Mouse (Mus musculus): ENCODE data around the gene Zc3h10.
A peak's percentile ranks its signal among the peaks of the same experiment; 100 is the strongest.
"Not testable (repeated sequence)": the region's sequence is repeated elsewhere in the genome, so short reads cannot be mapped to it uniquely, and the experiment has no call there.

Gene Zc3h10

DNA sequence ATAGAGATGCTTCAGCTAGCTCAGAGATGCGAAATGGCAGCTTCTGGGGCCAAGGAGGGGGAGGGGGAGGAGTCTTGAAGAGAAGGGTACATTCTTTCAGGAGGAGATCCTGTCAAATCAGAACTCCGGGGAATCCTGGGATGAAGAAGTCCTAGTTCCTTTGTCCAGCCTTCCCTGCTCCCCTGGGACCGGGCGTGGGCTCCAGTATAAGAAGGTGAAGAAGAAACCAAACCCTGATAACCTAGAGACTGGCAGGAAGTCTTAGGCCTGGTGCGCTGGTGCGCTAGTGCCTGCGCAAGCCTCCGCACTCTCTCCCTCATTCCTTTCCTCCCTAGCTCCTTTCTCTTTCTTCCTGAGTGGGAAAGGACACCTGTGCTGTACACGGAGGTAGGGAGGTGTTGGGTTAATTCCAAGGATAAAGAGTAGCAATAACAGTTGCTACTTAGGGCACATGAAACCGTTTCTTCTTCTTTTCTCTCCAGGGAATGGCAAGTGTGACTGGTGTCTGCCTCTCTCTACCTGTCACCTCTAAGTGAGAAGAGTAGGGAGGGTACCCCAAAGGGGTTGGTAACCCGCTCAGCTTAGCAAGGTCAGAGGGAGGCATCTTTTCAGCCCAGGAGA, 23.4 kb downstream of the Zc3h10 start:
- no peak for DNase-seq

DNA sequence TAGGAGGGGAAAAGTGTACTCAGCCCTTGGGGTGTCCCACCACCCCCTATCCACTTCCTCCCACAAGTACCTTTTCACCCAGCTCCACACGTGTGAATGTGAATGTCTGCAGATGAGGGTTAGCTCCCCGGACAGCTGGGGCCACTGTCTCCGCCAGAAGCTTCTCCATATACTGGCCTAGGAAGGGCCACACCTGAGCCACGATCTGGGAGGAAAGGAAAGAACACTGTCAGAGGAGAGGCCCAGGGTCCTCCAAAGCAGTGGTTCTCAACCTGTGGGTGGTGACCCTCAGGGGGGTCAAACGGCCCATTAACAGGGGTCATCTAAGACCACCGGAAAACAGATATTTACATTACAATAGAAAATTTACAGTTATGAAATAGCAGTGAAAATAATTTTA, 25.2 kb downstream of the Zc3h10 start:
- DNase-seq, result no peak

DNA sequence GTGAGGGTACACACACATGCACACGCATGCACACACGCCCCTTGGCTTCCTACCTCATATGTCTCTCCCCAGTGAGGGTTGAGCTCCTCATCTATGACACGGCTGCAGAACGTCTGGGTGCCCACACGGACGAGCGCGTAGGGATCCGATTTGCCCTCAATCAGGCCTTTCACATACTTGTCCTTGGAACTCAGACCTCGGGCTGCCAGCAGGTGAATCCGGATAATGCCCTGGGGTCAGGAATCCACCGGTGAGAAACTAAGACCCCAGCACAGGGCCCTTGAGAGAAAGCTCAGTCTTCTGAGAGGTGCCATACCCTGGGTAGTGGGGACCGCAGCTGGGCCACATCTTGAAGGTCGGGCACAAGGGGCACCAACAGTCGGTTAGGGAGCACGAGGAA, 27.0 kb downstream of the Zc3h10 start:
- DNase-seq, result no peak

DNA sequence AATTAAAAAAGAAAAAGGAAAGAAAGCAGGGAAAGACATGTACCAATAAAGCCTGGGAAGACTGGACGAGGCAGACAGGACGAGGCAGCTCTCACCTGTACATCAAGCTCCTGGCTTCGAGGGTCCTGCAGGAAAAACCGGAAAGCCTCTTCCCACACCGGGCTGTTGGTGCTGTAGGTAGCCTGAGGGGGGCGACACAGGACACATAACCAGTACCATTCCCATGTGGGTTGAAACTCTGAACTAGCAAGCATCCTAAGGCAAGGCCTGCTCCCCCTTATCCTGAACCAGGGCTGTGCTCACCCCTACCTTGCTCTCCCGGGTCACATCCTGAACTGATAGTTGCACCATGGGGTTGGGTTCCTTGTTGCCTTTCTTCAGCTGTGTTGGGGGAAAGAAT, 28.7 kb downstream of the Zc3h10 start:
- DNase-seq, result peak; percentile 56

DNA sequence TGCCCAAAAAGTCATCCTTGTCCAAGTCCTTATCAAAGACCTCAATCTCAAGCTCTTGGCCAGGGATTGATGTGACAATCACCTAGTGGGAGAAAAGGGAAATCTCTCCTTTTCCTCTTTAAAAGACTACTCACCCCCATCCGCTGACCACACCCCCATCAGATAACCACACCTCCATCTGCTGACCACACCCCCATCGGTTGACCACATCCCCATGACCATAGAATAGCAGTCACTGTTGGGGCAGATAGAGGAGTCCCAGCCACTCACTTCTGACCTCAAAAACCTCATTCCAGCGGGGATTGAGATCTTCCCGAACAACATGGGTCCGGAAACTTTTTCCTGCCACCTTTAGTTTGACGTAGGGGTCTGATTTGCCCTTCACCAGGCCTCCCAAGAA, 30.9 kb downstream of the Zc3h10 start:
- DNase-seq, result no peak

DNA sequence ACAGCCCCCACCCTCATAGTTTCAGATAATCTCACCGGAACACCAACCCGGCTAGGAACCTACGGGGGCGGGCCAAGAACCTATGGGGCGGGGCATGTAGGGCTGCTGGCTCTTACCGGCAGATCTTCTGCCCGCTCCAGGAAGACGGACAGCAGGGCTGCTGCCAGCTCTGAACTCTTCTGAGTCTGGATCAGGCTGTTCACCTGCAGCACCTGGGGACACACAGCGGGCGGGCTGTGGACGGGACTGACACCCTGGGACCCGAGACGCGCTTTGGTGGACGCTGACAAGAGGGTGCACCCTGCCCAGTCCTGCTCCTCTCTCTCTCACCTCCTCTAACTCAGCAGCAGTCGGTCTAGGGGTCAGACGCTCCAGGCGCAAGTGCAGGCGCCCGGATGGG, 31.5 kb downstream of the Zc3h10 start:
- no peak for DNase-seq

DNA sequence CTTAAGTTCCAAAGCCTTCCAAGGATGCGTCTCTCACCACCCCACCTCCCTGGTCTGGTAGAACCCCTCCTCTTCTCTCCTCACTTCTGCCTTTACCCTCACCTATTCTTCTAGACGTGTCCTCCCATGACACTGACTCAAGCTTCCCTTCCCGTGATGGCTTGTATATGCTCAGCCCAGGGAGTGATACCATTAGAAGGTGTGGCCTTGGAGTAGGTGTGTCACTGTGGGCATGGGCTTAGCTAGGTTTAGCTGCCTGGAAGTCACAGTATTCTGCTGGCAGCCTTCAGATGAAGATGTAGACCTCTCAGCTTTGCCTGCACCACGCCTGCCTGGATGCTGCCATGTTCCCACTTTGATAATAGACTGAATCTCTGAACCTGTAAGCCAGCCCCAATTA, 32.5 kb downstream of the Zc3h10 start:
- DNase-seq, result no peak

DNA sequence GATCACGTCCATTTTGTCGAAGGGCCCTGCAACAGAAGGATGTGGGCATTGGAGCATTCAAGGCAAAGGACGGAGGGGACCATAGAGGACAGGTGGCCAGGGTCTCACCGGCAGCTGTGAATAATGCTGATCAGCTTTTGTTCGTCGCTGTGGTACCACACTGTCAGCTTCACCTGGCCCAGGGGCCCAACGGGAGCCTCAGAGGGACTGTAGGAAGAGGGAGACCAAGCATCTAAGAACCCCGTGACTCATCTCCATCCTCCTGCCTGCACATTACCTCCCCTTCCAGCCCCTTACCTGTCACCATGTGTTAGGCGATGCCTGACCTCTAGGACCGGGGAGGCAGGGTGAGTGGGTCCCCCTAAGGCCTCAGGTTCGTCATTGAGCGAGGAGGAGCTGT, 35.8 kb downstream of the Zc3h10 start:
- DNase-seq, result no peak

DNA sequence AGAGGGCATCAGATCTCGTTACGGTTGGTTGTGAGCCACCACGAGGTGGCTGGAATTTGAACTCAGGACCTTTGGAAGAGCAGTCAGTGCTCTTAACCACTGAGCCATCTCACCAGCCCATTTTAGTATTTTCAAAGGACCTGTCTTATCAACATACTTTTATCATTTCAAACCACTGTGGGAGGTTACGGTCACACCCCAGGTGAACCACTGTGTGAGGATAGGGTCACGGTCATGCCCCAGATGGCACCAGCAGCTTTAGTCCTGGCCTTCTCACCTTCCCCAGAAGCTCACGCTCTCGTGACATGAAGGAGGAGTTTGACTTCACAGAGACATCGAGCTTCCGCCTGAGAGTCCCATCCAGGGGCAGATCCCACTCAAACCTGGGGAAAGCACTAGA, 36.4 kb downstream of the Zc3h10 start:
- no peak for DNase-seq

DNA sequence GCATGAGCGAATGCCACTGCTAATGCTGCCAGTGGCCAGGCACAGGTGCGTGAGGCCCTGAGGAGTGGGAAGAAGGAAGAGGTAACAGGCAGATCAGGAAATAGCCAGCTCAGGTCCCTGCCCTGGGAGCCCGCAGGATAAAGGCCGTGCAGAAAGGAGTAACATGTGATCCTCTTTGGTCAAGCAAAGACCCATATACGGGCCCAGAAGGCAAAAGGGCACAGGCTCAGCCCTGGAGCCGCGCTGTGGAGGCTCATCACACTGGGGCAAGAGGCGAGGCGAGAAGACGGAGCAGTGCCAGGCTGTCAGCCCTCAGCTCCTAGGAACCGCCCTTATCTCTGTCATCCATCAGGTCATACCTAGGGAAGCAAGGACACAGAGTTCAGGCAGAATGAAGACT, 37.3 kb downstream of the Zc3h10 start:
- DNase-seq, result no peak

DNA sequence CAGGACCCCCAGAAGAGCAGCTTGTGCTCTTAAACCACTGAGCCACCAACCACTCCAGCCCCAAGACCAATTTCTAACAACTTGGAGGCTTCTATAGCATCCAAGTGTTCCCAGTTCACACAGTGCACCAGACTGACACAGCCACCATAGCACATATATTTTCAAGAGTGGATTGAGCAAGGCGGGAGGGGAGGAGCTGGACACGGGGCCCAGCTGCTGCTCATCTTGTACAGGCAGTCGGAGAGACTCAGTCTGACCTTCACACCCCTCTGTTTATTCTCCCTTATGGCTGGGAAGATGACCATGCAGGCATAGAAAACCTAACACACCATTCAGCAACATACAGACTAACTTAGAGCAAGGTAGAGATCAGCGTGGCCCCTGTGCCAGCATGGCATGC, 37.7 kb downstream of the Zc3h10 start:
- no peak for DNase-seq

DNA sequence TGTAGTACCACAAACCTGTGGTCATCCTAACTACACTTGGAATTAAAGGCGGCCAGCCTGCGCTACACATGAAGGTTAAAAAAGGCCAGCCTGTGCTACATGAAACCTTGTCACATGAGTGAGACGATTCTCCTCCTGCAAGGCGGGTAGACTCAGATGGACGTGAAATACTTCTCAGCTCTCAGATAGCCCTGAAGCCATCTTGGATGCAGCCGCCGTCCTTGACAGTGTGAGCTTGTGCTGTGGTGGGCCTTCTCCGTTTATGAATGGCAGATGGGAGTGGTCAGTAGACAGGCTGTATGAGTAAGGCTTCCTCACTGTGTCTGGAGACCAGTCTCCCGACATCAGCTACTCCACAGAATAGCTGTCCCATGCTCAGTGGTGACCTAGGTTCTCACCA, 38.4 kb downstream of the Zc3h10 start:
- DNase-seq, result no peak

DNA sequence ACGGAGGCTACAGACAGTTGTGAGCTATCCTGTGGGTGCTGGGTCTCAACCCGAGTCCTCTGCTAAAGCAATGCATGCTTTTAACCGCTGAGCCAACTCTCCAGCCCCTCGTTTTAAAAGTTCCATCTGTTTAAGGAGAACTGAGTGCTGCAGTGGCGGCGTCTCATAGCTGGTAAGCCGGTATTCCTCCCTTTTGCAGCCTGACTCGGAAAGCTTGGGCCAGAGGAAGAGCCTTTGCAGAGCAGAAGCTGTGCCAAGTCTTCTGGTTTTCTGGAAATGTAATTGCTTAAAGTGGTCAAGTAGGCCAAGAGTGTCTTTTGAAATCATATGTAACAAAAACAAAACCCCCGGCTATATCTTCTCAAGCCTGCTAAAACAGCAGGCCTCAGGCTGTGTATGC, 39.3 kb downstream of the Zc3h10 start:
- DNase-seq, result no peak

DNA sequence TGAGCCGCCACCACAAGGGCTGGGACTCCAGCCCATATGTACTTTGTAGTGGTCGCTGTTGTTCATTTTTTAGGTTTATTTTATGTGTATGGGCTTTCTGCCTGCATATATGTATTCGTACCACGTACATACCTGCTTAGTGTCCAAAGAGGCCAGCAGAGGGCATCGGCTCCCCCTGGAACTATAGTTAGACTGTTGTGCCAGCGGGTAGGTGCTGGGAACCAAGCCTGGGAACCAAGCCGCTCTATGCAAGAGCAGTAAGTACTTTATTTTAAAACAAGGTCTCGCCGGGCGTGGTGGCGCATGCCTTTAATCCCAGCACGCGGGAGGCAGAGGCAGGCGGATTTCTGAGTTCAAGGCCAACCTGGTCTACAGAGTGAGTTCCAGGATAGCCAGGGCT, 41.6 kb downstream of the Zc3h10 start:
- DNase-seq, result no peak

DNA sequence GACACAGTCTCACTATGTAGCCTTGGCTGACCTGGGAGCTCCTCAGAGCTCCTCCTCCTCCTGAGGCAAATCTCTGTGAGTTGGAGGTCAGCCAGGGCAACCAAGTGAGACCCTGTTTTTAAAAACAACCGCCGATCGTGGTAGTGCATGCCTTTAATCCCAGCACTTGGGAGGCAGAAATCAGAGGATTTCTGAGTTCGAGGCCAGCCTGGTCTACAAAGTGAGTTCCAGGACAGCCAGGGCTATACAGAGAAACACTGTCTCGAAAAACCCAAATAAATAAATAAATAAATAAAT, 42.3 kb downstream of the Zc3h10 start:
- DNase-seq, result not testable (repeated sequence)

DNA sequence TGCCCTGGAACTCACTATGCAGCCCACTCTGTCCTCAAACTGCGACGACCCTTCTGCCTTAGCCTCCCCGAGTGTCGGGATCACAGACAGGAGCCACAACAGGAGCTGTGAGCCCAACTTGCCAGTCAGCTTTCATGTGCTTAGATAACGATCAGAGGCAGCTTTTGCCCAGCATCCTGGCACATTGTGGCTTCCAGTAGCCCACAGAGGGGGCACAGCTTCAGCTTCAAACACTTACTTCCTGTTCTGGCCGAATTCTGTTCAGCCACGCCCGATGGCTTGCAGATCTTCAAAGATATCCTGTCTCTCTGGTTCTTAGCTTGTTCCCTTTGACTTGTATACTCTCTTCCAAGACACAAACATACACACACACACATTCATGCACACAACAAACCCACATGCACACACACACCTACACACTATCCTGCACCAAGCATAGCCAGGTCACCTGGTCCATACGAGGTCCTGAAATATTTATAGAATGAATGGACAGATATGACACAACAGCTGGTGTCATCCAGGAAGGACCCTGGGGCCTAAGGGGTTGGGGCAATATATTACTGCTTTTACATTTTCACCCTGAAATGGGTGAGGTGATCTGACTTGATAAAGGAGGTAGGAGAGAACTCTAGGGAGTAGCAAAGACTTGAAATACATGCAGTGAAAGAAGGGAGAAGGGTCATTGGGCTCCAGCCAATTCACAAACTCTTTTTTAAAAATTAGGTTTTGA, 42.8 kb downstream of the Zc3h10 start:
- DNase-seq, result no peak

DNA sequence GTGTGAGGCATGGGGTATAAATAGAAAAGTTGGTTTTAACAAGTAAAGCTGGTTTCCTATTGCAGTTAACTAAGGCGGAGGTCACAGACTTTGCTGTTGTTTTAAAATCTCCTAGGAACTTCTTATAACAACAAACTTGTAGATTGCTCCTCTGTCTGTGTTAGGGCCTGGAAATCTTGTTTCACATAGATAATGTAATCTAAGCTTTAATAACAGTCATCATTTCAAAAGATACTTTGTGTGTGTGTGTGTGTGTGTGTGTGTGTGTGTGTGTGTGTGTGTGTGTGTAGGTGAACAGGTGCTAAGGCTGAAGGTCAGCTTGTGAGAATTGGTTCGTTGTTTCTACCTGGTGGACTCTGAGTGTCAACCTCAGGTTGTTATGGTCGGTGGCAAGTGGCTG, 43.6 kb downstream of the Zc3h10 start:
- no peak for DNase-seq

DNA sequence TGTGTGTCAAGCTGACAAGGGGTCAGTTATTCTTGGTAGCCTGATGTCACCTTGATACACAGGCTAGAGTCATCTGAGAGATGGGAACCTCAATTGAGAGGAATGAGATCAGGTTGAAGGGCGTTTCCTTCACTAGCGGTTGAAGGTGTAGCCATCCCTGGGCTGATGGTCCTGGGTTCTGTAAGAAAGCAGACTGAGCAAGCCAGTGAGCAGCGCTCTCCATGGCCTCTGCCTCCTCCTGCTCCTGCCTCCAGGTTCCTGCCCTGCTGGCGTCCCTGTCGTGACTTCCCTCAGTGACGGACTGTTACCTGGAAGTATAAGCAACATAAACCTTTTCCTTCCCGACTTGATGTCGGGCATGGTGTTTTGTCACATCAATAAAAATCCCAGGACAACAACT, 44.0 kb downstream of the Zc3h10 start:
- no peak for DNase-seq

DNA sequence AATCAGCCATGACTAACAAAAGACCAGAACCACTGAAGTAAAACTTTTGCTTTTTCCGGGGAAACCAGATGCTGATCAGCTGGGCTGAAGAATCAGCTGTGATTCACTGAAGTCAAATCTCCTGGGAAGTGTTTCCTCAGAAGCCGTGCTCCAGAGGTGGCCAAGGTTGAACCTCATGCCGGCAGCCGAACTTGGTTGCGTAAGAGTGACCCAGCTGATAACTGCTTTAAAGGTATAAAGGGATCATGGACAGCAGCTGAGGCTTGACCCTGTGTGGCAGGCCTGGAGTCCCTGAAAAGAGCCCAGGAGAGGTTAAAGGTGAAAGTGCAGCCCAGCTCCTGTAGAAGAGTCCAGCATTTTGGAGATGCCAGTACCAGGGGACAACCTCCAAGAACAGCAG, 45.2 kb downstream of the Zc3h10 start:
- no peak for DNase-seq

DNA sequence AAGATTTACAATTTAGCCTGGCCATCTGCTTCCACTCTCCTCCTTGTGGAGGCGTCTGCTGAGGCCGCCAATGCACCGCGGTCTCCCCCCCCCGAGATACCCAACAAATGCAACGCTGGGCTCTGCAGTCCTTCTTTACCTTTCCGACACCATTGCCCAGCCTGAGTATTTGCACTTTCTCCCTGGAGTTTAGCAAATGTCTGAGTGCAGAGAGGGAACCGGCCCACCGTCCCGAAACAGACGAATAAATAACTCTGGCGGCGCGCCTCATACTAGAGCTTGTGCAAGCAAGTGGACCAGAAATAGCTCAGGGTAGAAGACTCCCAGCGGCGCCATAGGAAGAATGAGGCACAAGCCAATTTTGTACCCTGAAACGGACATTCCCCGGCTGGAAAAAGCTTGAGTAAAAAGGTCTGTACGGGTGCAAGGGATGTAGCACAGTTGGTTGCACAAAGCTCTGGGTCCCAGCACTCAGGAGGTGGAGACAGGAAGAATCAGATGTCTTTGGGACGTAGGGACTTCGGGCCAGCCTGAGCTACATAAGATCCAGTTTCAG, 48.4 kb downstream of the Zc3h10 start:
- DNase-seq, result peak; percentile 70

DNA sequence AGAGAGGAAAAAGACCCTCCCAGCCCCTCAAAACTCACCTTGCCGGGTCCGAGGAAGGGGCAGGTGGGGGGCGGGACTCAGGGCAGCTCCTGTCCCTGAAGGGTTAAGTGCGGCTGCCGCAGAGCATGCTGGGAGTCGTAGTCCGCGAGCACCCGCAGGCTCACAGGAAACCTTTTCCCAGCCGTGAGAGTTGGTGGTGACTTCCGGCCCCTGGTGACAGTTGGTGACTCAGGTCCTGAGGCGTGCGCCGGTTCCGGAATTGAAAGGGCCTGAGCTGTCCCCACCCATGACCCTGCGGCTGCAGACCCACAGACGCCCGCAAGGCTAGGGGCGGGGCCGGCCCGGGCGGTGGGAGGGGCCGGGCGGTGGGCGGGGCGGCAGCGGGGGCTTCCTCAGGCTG, 49.0 kb downstream of the Zc3h10 start, which contains the start of gene Myl6b:
Gene Myl6b, minus strand, starts transcription at position 96 of the 400 bp plus-strand sequence.
- peak; percentile 95 for DNase-seq

DNA sequence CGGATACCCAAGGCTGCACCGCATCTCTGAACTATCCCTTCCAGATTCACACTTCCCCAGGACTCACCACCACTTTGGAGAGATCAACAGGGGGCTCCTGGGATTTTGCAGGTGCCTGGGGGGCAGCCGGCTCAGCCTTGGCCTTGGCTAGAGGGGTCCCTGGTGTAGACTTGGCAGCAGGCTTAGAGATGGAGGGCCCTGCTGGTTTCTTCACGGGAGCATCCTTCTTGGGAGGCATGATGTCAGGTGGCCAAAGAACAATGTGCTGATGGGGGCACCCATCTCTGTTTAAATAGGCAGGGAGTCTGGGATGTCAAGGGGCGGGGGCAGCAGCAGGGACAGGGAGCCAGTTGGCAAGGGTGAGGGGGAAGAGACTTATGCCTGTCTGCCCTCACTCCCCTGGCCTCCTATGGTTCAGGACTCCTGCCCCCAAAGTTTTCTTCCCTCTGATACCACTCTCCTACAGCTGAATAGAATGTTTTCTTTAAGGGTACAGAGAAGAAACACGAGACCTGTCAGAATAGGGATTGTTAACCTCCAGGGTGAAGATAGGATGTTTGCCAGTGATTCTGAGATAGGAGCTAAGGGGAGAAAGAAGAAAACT, 50.3 kb downstream of the Zc3h10 start:
- DNase-seq, result no peak

DNA sequence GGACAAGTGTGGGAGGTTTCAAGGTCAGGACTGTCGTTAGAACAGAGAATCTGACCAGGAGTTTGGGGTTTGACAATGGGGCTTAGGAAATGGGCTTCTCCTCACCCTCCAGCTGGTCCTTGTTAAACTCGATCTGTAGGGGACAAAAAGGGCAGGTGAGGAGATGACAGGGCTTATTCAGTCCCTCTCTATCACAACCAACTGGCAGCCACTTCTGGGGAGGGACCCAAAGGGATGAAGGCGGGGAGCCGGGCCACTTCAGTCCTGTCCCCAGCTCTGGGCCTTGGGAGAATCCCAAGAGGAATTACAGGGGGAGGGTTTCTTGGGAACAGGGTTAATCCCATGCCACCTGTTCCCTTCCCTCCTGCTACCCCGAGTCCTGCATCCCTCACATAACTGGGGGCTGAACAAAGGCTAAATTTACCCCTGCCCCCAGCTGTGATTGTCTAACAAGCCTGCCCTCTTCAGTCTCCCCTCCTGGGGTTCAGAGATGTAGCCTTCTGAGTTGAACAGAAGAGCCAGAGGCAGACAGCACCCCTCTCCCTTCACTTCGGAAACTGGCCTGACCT, 51.0 kb downstream of the Zc3h10 start:
- no peak for DNase-seq

DNA sequence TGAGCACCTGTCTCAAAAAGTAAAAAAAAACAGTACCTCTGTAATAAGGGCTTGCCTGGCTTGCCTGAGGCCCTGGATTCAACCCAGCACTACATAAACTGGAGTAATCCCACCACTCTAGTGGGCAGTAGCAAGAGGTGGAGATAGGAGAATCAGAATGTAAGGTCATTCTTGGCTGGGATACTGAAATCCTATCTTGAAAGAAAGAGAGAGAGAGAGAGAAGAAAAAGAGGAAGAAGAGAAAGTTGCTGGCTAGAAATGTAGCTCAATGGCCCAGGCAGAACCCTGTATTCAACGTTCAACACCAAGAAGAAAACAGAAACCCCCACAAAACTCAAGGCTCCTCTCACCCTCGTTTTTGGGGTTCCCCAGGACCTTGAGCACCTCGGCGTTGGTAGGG, 51.7 kb downstream of the Zc3h10 start:
- no peak for DNase-seq

Data from cerebellum, adult 8-10 months (tissue).